Mouse (Mus musculus) midbrain, postnatal 0 days (tissue): ENCODE measurements around the gene Ccser1. TPM values are rescaled to one million over a fixed set of nuclear protein-coding genes. Genes with fewer than 3 reads are reported as not detected.

Source experiments
- ATAC-seq: fragments of 200-750 bp; cut with Nextera tagmentation; 2 replicates; pipeline ENCODE4 v1.8.0; 2017; ENCODE audit warnings: moderate number of reproducible peaks, mild to moderate bottlenecking, moderate TSS enrichment, moderate library complexity; ENCODE audit not compliant: low FRiP score
- DNase-seq: peaks from one replicate; pipeline ENCODE4 v3.0.0-alpha.2; 2015; ENCODE audit warnings: low spot score
- H3K27ac ChIP-seq: fragments of 300-500 bp; sonication (generic); 2 replicates; pipeline ENCODE4 v1.5.1; 2014; ENCODE audit warnings: low read depth, mild to moderate bottlenecking, low read length, mixed read lengths
- H3K27me3 ChIP-seq: fragments of 300-500 bp; sonication (generic); 2 replicates; pipeline ENCODE4 v1.6.1; 2014; ENCODE audit warnings: low read length, control low read depth, mixed read lengths; ENCODE audit not compliant: insufficient read depth
- H3K36me3 ChIP-seq: fragments of 300-500 bp; sonication (generic); 2 replicates; pipeline ENCODE4 v1.6.1; 2014; ENCODE audit warnings: low read length, control low read depth, mixed read lengths; ENCODE audit not compliant: insufficient read depth
- H3K4me1 ChIP-seq: fragments of 300-500 bp; sonication (generic); 2 replicates; pipeline ENCODE4 v1.6.1; 2014; ENCODE audit warnings: mild to moderate bottlenecking, control low read depth, antibody characterized with exemption, low read length, mixed read lengths; ENCODE audit not compliant: insufficient read depth
- H3K4me2 ChIP-seq: fragments of 300-500 bp; sonication (generic); 2 replicates; pipeline ENCODE4 v1.6.1; 2014; ENCODE audit warnings: low read depth, mild to moderate bottlenecking, low read length, mixed read lengths; ENCODE audit not compliant: poor library complexity, severe bottlenecking
- H3K4me3 ChIP-seq: fragments of 300-500 bp; sonication (generic); 2 replicates; pipeline ENCODE4 v1.5.1; 2014; ENCODE audit warnings: low read depth, mild to moderate bottlenecking, low read length, moderate library complexity
- H3K9ac ChIP-seq: fragments of 300-500 bp; sonication (generic); replicated peaks from 2 replicates; pipeline ENCODE4 v1.6.1; 2014; ENCODE audit warnings: mild to moderate bottlenecking, low read length, moderate library complexity, mixed read lengths; ENCODE audit not compliant: poor library complexity, severe bottlenecking
- H3K9me3 ChIP-seq: fragments of 300-500 bp; sonication (generic); 2 replicates; pipeline ENCODE4 v1.6.1; 2016; ENCODE audit warnings: low read length, control low read depth
- CTCF ChIP-seq: IDR thresholded peaks from 2 replicates; pipeline ENCODE4 v1.5.1; 2016; ENCODE audit warnings: antibody characterized with exemption, mild to moderate bottlenecking
- WGBS: fragments of 180-500 bp; shearing (Covaris S2); extraction: QIAGEN DNeasy Blood & Tissue Kit; methylation state at CpG from one replicate; pipeline ENCODE4 v1.1.7; 2014; 5-methylcytosine and 5-hydroxymethylcytosine counted together
- polyA plus RNA-seq: library from polyadenylated mRNA; unstranded; fragments of >200 nt; fragmentation: Nextera tagmentation; extraction: Ambion mirVana; gene quantifications from 2 replicates; pipeline ENCODE4 v1.2.1, GENCODE M21; 2015
- total RNA-seq: library from RNA; depleted of rRNA; stranded (reverse); fragments of >200 nt; gene quantifications from 2 replicates; pipeline ENCODE4 v1.2.3, GENCODE M21; 2014

Ccser1 gene
- total and polyA plus RNA-seq, 2 experiments from 2014 or later = 13.9 to 51.4 TPM

- TF ChIP-seq CTCF = no peak
- Histone ChIP-seq H3K9ac (peak overlapping the region; percentile 91), H3K36me3 (no peaks in the 10 kb centered on the region), H3K27ac (peak overlapping the region; percentile 85), H3K4me2 (peak overlapping the region; percentile 71), H3K4me3 (peak overlapping the region; percentile 88), H3K27me3 (no peaks in the 10 kb centered on the region), H3K4me1 (no peaks in the 10 kb centered on the region), H3K9me3 (no peaks in the 10 kb centered on the region)
- peak; percentile 36 for DNase-seq
- peak; percentile 76 for ATAC-seq
- WGBS = under 1% methylated on average over 31 of the region's 42 CpGs
These were observed 650 bp downstream of the Ccser1 start for GRCm38 (mm10) chr6:61180756-61181191.

- H3K9ac ChIP-seq = no peak overlapping the region
- no peak overlapping the region for H3K4me2 ChIP-seq
- ATAC-seq (no peak), DNase-seq (no peak)
- 54% methylated on average over 2 of the region's 2 CpGs for WGBS
- no peak overlapping the region for H3K4me3 ChIP-seq
- H3K27me3 ChIP-seq = no peaks in the 10 kb centered on the region
- TF ChIP-seq CTCF = no peak
- no peak overlapping the region for H3K27ac ChIP-seq
- H3K9me3 ChIP-seq = no peaks in the 10 kb centered on the region
- H3K36me3 ChIP-seq = no peaks in the 10 kb centered on the region
- no peaks in the 10 kb centered on the region for H3K4me1 ChIP-seq
These were observed 8.9 kb downstream of the Ccser1 start for GRCm38 (mm10) chr6:61189029-61189428.

DNA sequence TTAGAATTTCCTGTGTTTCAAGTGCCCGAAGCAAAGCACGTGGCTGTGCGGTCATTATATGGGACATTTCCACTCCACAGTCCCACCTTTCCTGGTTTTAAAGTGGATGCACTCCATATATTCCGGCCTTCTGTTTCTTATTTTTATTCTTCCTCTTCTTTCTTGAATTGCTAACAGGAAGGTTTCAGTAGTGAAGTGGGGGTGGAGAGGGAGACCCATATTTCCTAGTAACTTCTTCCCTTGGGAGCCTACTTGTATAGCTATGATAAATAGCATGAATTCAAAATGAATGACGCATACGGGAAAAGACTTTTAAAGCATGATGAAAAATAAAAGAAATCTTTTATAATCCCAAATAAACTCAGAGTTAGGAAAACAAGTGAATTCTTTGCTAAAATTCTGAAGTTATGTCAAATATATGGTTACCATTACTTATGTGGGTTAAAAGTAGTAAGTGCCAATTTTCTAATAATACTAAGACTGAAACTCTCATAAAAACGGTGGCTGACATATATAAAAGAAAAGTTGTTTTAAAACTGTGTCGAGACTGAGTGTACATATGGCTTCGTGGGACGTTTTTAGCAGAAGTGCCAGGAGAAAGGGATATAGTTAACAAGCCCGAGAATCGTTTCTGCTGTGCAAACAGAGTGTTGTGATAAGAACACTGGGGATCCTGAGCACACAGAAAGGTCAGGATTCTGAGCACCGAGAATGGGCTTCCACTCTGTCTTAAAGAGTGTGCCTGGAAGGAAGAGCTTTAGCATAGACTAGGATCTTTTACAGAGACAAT, 11.7 kb downstream of the Ccser1 start:
- no peak for ATAC-seq
- no peak for DNase-seq
- no peaks in the 10 kb centered on the region for H3K4me1 ChIP-seq
- no peak for TF ChIP-seq CTCF
- no peak overlapping the region for H3K9ac ChIP-seq
- H3K9me3 ChIP-seq = no peaks in the 10 kb centered on the region
- 82% methylated on average over 13 of the region's 13 CpGs for WGBS
- no peak overlapping the region for H3K4me3 ChIP-seq
- no peak overlapping the region for H3K27ac ChIP-seq
- H3K4me2 ChIP-seq = no peak overlapping the region
- no peaks in the 10 kb centered on the region for H3K36me3 ChIP-seq
- no peaks in the 10 kb centered on the region for H3K27me3 ChIP-seq

GRCm38 (mm10) chr6:61203344-61203743, 23.2 kb downstream of the Ccser1 start:
- Histone ChIP-seq H3K9ac (no peak overlapping the region), H3K27me3 (no peaks in the 10 kb centered on the region), H3K4me3 (no peak overlapping the region), H3K9me3 (no peaks in the 10 kb centered on the region), H3K36me3 (no peaks in the 10 kb centered on the region), H3K4me1 (no peaks in the 10 kb centered on the region), H3K27ac (no peak overlapping the region), H3K4me2 (no peak overlapping the region)
- ATAC-seq (no peak), DNase-seq (no peak)
- TF ChIP-seq CTCF = no peak
- 55% methylated on average over 1 of the region's 1 CpGs for WGBS

DNA sequence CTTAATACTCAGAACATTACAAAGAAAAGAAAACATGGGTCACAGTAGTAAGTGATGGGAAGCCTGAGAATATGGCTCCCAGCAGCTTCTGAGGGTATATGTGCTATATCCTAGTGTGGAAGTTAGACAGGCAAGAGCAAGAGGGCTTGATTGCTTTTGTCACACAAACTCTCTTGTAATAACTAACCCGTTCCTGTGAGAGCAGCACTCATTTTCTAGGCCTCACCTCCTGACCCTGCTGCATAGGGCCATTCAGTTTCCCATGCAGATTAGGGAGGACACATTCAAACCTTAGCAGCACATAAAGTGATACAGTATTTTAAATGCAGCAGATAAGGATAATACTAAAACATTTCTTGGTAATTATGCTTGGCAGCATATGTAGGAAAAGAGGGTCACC, 25.9 kb downstream of the Ccser1 start:
- DNase-seq (no peak), ATAC-seq (no peak)
- Histone ChIP-seq H3K9ac (no peak overlapping the region), H3K4me1 (no peaks in the 10 kb centered on the region), H3K4me3 (no peak overlapping the region), H3K9me3 (no peaks in the 10 kb centered on the region), H3K27me3 (no peaks in the 10 kb centered on the region), H3K27ac (no peak overlapping the region), H3K36me3 (no peaks in the 10 kb centered on the region), H3K4me2 (no peak overlapping the region)
- 13% methylated on average over 1 of the region's 1 CpGs for WGBS
- TF ChIP-seq CTCF = no peak

- Histone ChIP-seq H3K9ac (no peak overlapping the region), H3K9me3 (no peaks in the 10 kb centered on the region), H3K27ac (no peak overlapping the region), H3K4me1 (no peaks in the 10 kb centered on the region), H3K4me3 (no peak overlapping the region), H3K4me2 (no peak overlapping the region), H3K27me3 (no peaks in the 10 kb centered on the region), H3K36me3 (no peaks in the 10 kb centered on the region)
- 85% methylated on average over 2 of the region's 2 CpGs for WGBS
- DNase-seq (no peak), ATAC-seq (no peak)
- no peak for TF ChIP-seq CTCF
These were observed 26.5 kb downstream of the Ccser1 start for GRCm38 (mm10) chr6:61206619-61207018.
